8 mouse cellular contexts compared by ENCODE assay signal in genomic region chr6:98005566-98005965, GRCm38 (mm10).
A peak's percentile ranks its signal among the peaks of the same experiment; 100 is the strongest.
DNase-seq lines count a peak whose midpoint lies in the region; ATAC-seq and TF ChIP-seq lines count a peak whose summit lies in the region.

No protein-coding gene starts in this region.

- DNase-seq in cerebellum, adult 9-10 months: peak; percentile 12
- DNase-seq in lung, adult 2 months: peak; percentile 11
- DNase-seq in lung, adult 18-20 months: no peak
- DNase-seq in cerebellum, postnatal 36 days: peak; percentile 17 to 18
- DNase-seq in Muller cell, postnatal 12 days (ENCODE audit: inconsistent ontology term): no peak

- no peak for TF ChIP-seq POLR2A in lung, adult 2 months (IDR thresholded peaks at IDR 0.05; ENCODE audit: borderline replicate concordance, extremely low read depth, low read depth, low read length)

- H3K4me1 ChIP-seq in lung, adult 2 months (ENCODE audit: control insufficient read depth, insufficient read depth, low read length): no peaks in the 10 kb centered on the region
- 0 out of 2 replicates have a peak, but pooled peaks cover under 1% of the 10 kb centered on the region for H3K4me1 ChIP-seq in hindbrain, embryonic 13.5 days (replicated peaks)

- no peak overlapping the region for H3K4me2 ChIP-seq in hindbrain, embryonic 13.5 days

- no peaks in the 10 kb centered on the region for H3K36me3 ChIP-seq in hindbrain, embryonic 13.5 days

- no peak for ATAC-seq in cerebellum, adult (ENCODE audit: insufficient number of reproducible peaks, low FRiP score, low TSS enrichment)
- ATAC-seq in megakaryocyte, adult 5-6 weeks (ENCODE audit: poor library complexity, severe bottlenecking): peak; percentile 78
- ATAC-seq in hindbrain, embryonic 13.5 days (ENCODE audit: low FRiP score): no peak

- no peak overlapping the region for H3K4me3 ChIP-seq in lung, adult 2 months (replicated peaks; ENCODE audit: extremely low read depth, low read depth, low read length)
- H3K4me3 ChIP-seq in hindbrain, embryonic 13.5 days: no peak overlapping the region

- 0 out of 2 replicates have a peak, but pooled peaks cover 3% of the 10 kb centered on the region for H3K27me3 ChIP-seq in hindbrain, embryonic 13.5 days

- peak; percentile 52 for TF ChIP-seq CTCF in lung, adult 2 months (IDR thresholded peaks at IDR 0.05; ENCODE audit: insufficient read depth, low read length)

- H3K9ac ChIP-seq in hindbrain, embryonic 13.5 days: no peak overlapping the region

- no peak overlapping the region for H3K27ac ChIP-seq in hindbrain, embryonic 13.5 days

- WGBS in lung, adult 2 months: 70% methylated on average over 1 of the region's 1 CpGs
- WGBS in hindbrain, embryonic 13.5 days: 76% methylated on average over 1 of the region's 1 CpGs

- H3K9me3 ChIP-seq in hindbrain, embryonic 13.5 days: no peaks in the 10 kb centered on the region

Comparison
In these comparisons a context has a peak if more than half of its experiments do, and no peak if none do; other contexts are left out.
1. DNase-seq: peak in cerebellum, adult 9-10 months (single experiment), lung, adult 2 months (single experiment) and cerebellum, postnatal 36 days (2 of 2); none in lung, adult 18-20 months (0 of 2) and Muller cell, postnatal 12 days (single experiment).